Mouse (Mus musculus) stomach, embryonic 14.5 days (tissue): Measurements from ENCODE around the gene Gm10392. TPM values are rescaled to one million over a fixed set of nuclear protein-coding genes. Genes with fewer than 3 reads are reported as not detected.
"Not testable (repeated sequence)": the region's sequence is repeated elsewhere in the genome, so short reads cannot be mapped to it uniquely, and the experiment has no call there.

Experiments used
- ATAC-seq: fragments of 200-750 bp; cut with Nextera tagmentation; 2 replicates; pipeline ENCODE4 v1.8.0; 2017; ENCODE audit warnings: low read depth, moderate TSS enrichment; ENCODE audit not compliant: insufficient number of reproducible peaks, insufficient read depth, low FRiP score
- H3K27ac ChIP-seq: fragments of 300-500 bp; sonication (generic); 2 replicates; pipeline ENCODE4 v1.5.1; 2014; ENCODE audit warnings: mild to moderate bottlenecking, low read length, moderate library complexity, mixed read lengths
- H3K27me3 ChIP-seq: fragments of 300-500 bp; sonication (generic); 2 replicates; pipeline ENCODE4 v1.6.1; 2014; ENCODE audit warnings: low read length, control low read depth, mixed read lengths; ENCODE audit not compliant: control insufficient read depth, insufficient read depth
- H3K36me3 ChIP-seq: fragments of 300-500 bp; sonication (generic); 2 replicates; pipeline ENCODE4 v1.6.1; 2014; ENCODE audit warnings: mild to moderate bottlenecking, control low read depth, low read length, moderate library complexity, mixed read lengths; ENCODE audit not compliant: control insufficient read depth, insufficient read depth
- H3K4me1 ChIP-seq: fragments of 300-500 bp; sonication (generic); 2 replicates; pipeline ENCODE4 v1.6.1; 2014; ENCODE audit warnings: low read length, control low read depth, mixed read lengths; ENCODE audit not compliant: control insufficient read depth, insufficient read depth
- H3K4me2 ChIP-seq: fragments of 300-500 bp; sonication (generic); replicated peaks from 2 replicates; pipeline ENCODE4 v1.6.1; 2014; ENCODE audit warnings: low read depth, low read length, control low read depth
- H3K4me3 ChIP-seq: fragments of 300-500 bp; sonication (generic); 2 replicates; pipeline ENCODE4 v1.5.1; 2014; ENCODE audit warnings: low read depth, low read length, control low read depth
- H3K9ac ChIP-seq: fragments of 300-500 bp; sonication (generic); replicated peaks from 2 replicates; pipeline ENCODE4 v1.6.1; 2014; ENCODE audit warnings: low read depth, mild to moderate bottlenecking, control low read depth, low read length, moderate library complexity, mixed read lengths
- H3K9me3 ChIP-seq: fragments of 300-500 bp; sonication (generic); 2 replicates; pipeline ENCODE4 v1.6.1; 2016; ENCODE audit warnings: low read depth, low read length, control low read depth; ENCODE audit not compliant: control insufficient read depth
- WGBS: fragments of 180-500 bp; shearing (Covaris S2); extraction: QIAGEN DNeasy Blood & Tissue Kit; methylation state at CpG from one replicate; pipeline ENCODE4 v1.1.7; 2014; 5-methylcytosine and 5-hydroxymethylcytosine counted together
- polyA plus RNA-seq: library from polyadenylated mRNA; unstranded; fragments of >200 nt; fragmentation: Nextera tagmentation; extraction: Ambion mirVana; gene quantifications from 2 replicates; pipeline ENCODE4 v1.2.1, GENCODE M21; 2014

Gm10392 gene
- not detected in 2 replicates for polyA plus RNA-seq

GRCm38 (mm10) chr11:77519043-77519442 is at the start of gene Gm10392:
Gene Gm10392 (minus strand): TSS chr11:77519198.
- WGBS: 71% methylated on average over 5 of the region's 5 CpGs
- Histone ChIP-seq H3K36me3 (no peaks in the 10 kb centered on the region), H3K4me1 (peaks cover 16% of the 10 kb centered on the region), H3K4me3 (no peak within 1 kb of the TSS), H3K9me3 (no peaks in the 10 kb centered on the region), H3K9ac (no peak within 1 kb of the TSS), H3K27ac (no peak within 1 kb of the TSS), H3K27me3 (peaks cover 5% of the 10 kb centered on the region; the same call in 1 of the 2 replicates), H3K4me2 (no peak within 1 kb of the TSS)
- no peak for ATAC-seq

- H3K4me2 ChIP-seq: no peak overlapping the region
- ATAC-seq: no peak
- H3K27ac ChIP-seq: no peak overlapping the region
- 93% methylated on average over 7 of the region's 7 CpGs for WGBS
- no peak overlapping the region for H3K9ac ChIP-seq
- peaks cover 60% of the 10 kb centered on the region for H3K36me3 ChIP-seq
- H3K9me3 ChIP-seq: no peaks in the 10 kb centered on the region
- no peak overlapping the region for H3K4me3 ChIP-seq
- no peaks in the 10 kb centered on the region for H3K27me3 ChIP-seq
- H3K4me1 ChIP-seq: no peaks in the 10 kb centered on the region
Measured at GRCm38 (mm10) chr11:77545261-77545660, 26.3 kb upstream of the Gm10392 start.

GRCm38 (mm10) chr11:77532202-77532846 is 13.3 kb upstream of the Gm10392 start:
- H3K4me3 ChIP-seq: no peak overlapping the region
- peaks cover 14% of the 10 kb centered on the region for H3K36me3 ChIP-seq
- no peak overlapping the region for H3K27ac ChIP-seq
- no peak for ATAC-seq
- no peak overlapping the region for H3K9ac ChIP-seq
- no peaks in the 10 kb centered on the region for H3K4me1 ChIP-seq
- H3K27me3 ChIP-seq: no peaks in the 10 kb centered on the region
- WGBS: 88% methylated on average over 4 of the region's 4 CpGs
- H3K9me3 ChIP-seq: no peaks in the 10 kb centered on the region
- H3K4me2 ChIP-seq: no peak overlapping the region

- H3K4me3 ChIP-seq: no peak overlapping the region
- H3K9me3 ChIP-seq: no peaks in the 10 kb centered on the region
- no peak overlapping the region for H3K4me2 ChIP-seq
- no peak overlapping the region for H3K9ac ChIP-seq
- no peak overlapping the region for H3K27ac ChIP-seq
- WGBS: 89% methylated on average over 2 of the region's 2 CpGs
- peaks cover 5% of the 10 kb centered on the region; the same call in 1 of the 2 replicates for H3K36me3 ChIP-seq
- no peaks in the 10 kb centered on the region for H3K27me3 ChIP-seq
- ATAC-seq: no peak
- no peaks in the 10 kb centered on the region for H3K4me1 ChIP-seq
Measured at GRCm38 (mm10) chr11:77530862-77531261, 11.9 kb upstream of the Gm10392 start.

- Histone ChIP-seq H3K4me2 (no peak overlapping the region), H3K36me3 (0 out of 2 replicates have a peak, but pooled peaks cover 3% of the 10 kb centered on the region), H3K4me1 (no peaks in the 10 kb centered on the region), H3K9me3 (no peaks in the 10 kb centered on the region), H3K27ac (no peak overlapping the region), H3K27me3 (no peaks in the 10 kb centered on the region), H3K9ac (no peak overlapping the region), H3K4me3 (no peak overlapping the region)
- WGBS: 78% methylated on average over 3 of the region's 3 CpGs
- ATAC-seq: no peak
Measured at GRCm38 (mm10) chr11:77529644-77530043, 10.6 kb upstream of the Gm10392 start.

- not testable (repeated sequence) for H3K27ac ChIP-seq, H3K4me1 ChIP-seq, H3K4me3 ChIP-seq, H3K4me2 ChIP-seq, ATAC-seq, H3K9me3 ChIP-seq, H3K36me3 ChIP-seq, H3K9ac ChIP-seq, H3K27me3 ChIP-seq
- 86% methylated on average over 3 of the region's 3 CpGs for WGBS
Measured at GRCm38 (mm10) chr11:77528420-77528819, 9.4 kb upstream of the Gm10392 start.

- WGBS: 68% methylated on average over 3 of the region's 3 CpGs
- no peaks in the 10 kb centered on the region for H3K27me3 ChIP-seq
- no peak overlapping the region for H3K27ac ChIP-seq
- H3K4me2 ChIP-seq: no peak overlapping the region
- no peak overlapping the region for H3K9ac ChIP-seq
- no peaks in the 10 kb centered on the region for H3K9me3 ChIP-seq
- no peaks in the 10 kb centered on the region for H3K36me3 ChIP-seq
- no peaks in the 10 kb centered on the region for H3K4me1 ChIP-seq
- ATAC-seq: no peak
- no peak overlapping the region for H3K4me3 ChIP-seq
Measured at GRCm38 (mm10) chr11:77525804-77526486, 6.9 kb upstream of the Gm10392 start.

GRCm38 (mm10) chr11:77520601-77521529 is 1.9 kb upstream of the Gm10392 start:
- H3K4me3 ChIP-seq: no peak overlapping the region
- WGBS: 62% methylated on average over 5 of the region's 5 CpGs
- H3K9me3 ChIP-seq: no peaks in the 10 kb centered on the region
- no peaks in the 10 kb centered on the region for H3K36me3 ChIP-seq
- peaks cover 5% of the 10 kb centered on the region; the same call in 1 of the 2 replicates for H3K27me3 ChIP-seq
- no peak overlapping the region for H3K27ac ChIP-seq
- no peak overlapping the region for H3K4me2 ChIP-seq
- ATAC-seq: no peak
- H3K4me1 ChIP-seq: peaks cover under 1% of the 10 kb centered on the region; the same call in 1 of the 2 replicates
- H3K9ac ChIP-seq: no peak overlapping the region
